Mouse (Mus musculus) hindbrain, embryonic 11.5 days (tissue): ENCODE measurements around the gene Cdc42ep1. TPM values are rescaled to one million over a fixed set of nuclear protein-coding genes. Genes with fewer than 3 reads are reported as not detected.

Source experiments
- ATAC-seq: fragments of 200-750 bp; cut with Nextera tagmentation; 2 replicates; pipeline ENCODE4 v1.8.0; 2017; ENCODE audit warnings: mild to moderate bottlenecking, moderate TSS enrichment, moderate library complexity; ENCODE audit not compliant: low FRiP score
- DNase-seq: peaks from one replicate; pipeline ENCODE4 v3.0.0-alpha.2; 2015; ENCODE audit warnings: low spot score
- H3K27ac ChIP-seq: fragments of 300-500 bp; sonication (generic); 2 replicates; pipeline ENCODE4 v1.5.1; 2014; ENCODE audit warnings: mild to moderate bottlenecking, low read depth, low read length
- H3K27me3 ChIP-seq: fragments of 300-500 bp; sonication (generic); 2 replicates; pipeline ENCODE4 v1.6.1; 2014; ENCODE audit warnings: mild to moderate bottlenecking, low read length, moderate library complexity, mixed read lengths; ENCODE audit not compliant: control insufficient read depth, insufficient read depth
- H3K36me3 ChIP-seq: fragments of 300-500 bp; sonication (generic); 2 replicates; pipeline ENCODE4 v1.6.1; 2014; ENCODE audit warnings: mild to moderate bottlenecking, low read length, moderate library complexity, mixed read lengths; ENCODE audit not compliant: control insufficient read depth, insufficient read depth
- H3K4me1 ChIP-seq: fragments of 300-500 bp; sonication (generic); replicated peaks from 2 replicates; pipeline ENCODE4 v1.6.1; 2014; ENCODE audit warnings: low read length, mixed read lengths; ENCODE audit not compliant: control insufficient read depth, insufficient read depth
- H3K4me2 ChIP-seq: fragments of 300-500 bp; sonication (generic); replicated peaks from 2 replicates; pipeline ENCODE4 v1.6.1; 2014; ENCODE audit warnings: mild to moderate bottlenecking, low read depth, low read length
- H3K4me3 ChIP-seq: fragments of 300-500 bp; sonication (generic); 2 replicates; pipeline ENCODE4 v1.5.1; 2014; ENCODE audit warnings: low read depth, low read length
- H3K9ac ChIP-seq: fragments of 300-500 bp; sonication (generic); 2 replicates; pipeline ENCODE4 v1.6.1; 2014; ENCODE audit warnings: low read depth, low read length
- H3K9me3 ChIP-seq: fragments of 300-500 bp; sonication (generic); 2 replicates; pipeline ENCODE4 v1.6.1; 2016; ENCODE audit warnings: low read length; ENCODE audit not compliant: control insufficient read depth
- WGBS: fragments of 180-500 bp; shearing (Covaris S2); extraction: QIAGEN DNeasy Blood & Tissue Kit; methylation state at CpG from one replicate; pipeline ENCODE4 v1.1.7; 2014; 5-methylcytosine and 5-hydroxymethylcytosine counted together
- polyA plus RNA-seq: library from polyadenylated mRNA; unstranded; fragments of >200 nt; fragmentation: Nextera tagmentation; extraction: Ambion mirVana; gene quantifications from 2 replicates; pipeline ENCODE4 v1.2.1, GENCODE M21; 2014

Gene Cdc42ep1
- polyA plus RNA-seq, 1 experiment from 2014 or later = 9.1 TPM

GRCm38 (mm10) chr15:78816074-78816391 is 26.4 kb upstream of the Cdc42ep1 start:
- Histone ChIP-seq H3K9ac (no peak overlapping the region), H3K27me3 (0 out of 2 replicates have a peak, but pooled peaks cover 2% of the 10 kb centered on the region), H3K4me3 (no peak overlapping the region), H3K9me3 (no peaks in the 10 kb centered on the region), H3K4me2 (no peak overlapping the region), H3K27ac (no peak overlapping the region), H3K36me3 (no peaks in the 10 kb centered on the region), H3K4me1 (no peaks in the 10 kb centered on the region)
- ATAC-seq (no peak), DNase-seq (no peak)
- whole genome bisulfite sequencing = 71% methylated on average over 6 of the region's 6 CpGs

- H3K27ac ChIP-seq = no peak overlapping the region
- ATAC-seq (peak; percentile 59; the same call in 1 of the 2 replicates), DNase-seq (peak; percentile 87)
- H3K4me2 ChIP-seq = no peak overlapping the region
- no peaks in the 10 kb centered on the region; the same call in 1 of the 2 replicates for H3K27me3 ChIP-seq
- H3K4me3 ChIP-seq = no peak overlapping the region
- no peaks in the 10 kb centered on the region for H3K9me3 ChIP-seq
- no peak overlapping the region for H3K9ac ChIP-seq
- 24% methylated on average over 27 of the region's 28 CpGs for WGBS
- H3K4me1 ChIP-seq = no peaks in the 10 kb centered on the region
- H3K36me3 ChIP-seq = no peaks in the 10 kb centered on the region
Observed at GRCm38 (mm10) chr15:78826213-78827204, 15.9 kb upstream of the Cdc42ep1 start.

- no peak overlapping the region for H3K4me3 ChIP-seq
- H3K27me3 ChIP-seq = no peaks in the 10 kb centered on the region; the same call in 1 of the 2 replicates
- ATAC-seq (no peak), DNase-seq (no peak)
- 24% methylated on average over 5 of the region's 5 CpGs for WGBS
- no peak overlapping the region for H3K4me2 ChIP-seq
- no peak overlapping the region for H3K27ac ChIP-seq
- H3K4me1 ChIP-seq = peaks cover 7% of the 10 kb centered on the region; the same call in 1 of the 2 replicates
- no peaks in the 10 kb centered on the region for H3K9me3 ChIP-seq
- H3K36me3 ChIP-seq = no peaks in the 10 kb centered on the region
- H3K9ac ChIP-seq = no peak overlapping the region
Observed at GRCm38 (mm10) chr15:78828315-78828714, 14.1 kb upstream of the Cdc42ep1 start.

GRCm38 (mm10) chr15:78829636-78830035 is 12.8 kb upstream of the Cdc42ep1 start:
- no peak overlapping the region for H3K4me2 ChIP-seq
- H3K9me3 ChIP-seq = no peaks in the 10 kb centered on the region
- DNase-seq (no peak), ATAC-seq (no peak)
- peaks cover 8% of the 10 kb centered on the region; the same call in 1 of the 2 replicates for H3K4me1 ChIP-seq
- no peaks in the 10 kb centered on the region for H3K36me3 ChIP-seq
- no peak overlapping the region for H3K9ac ChIP-seq
- WGBS = 85% methylated on average over 1 of the region's 1 CpGs
- H3K27ac ChIP-seq = no peak overlapping the region
- H3K4me3 ChIP-seq = no peak overlapping the region
- H3K27me3 ChIP-seq = no peaks in the 10 kb centered on the region; the same call in 1 of the 2 replicates

DNA sequence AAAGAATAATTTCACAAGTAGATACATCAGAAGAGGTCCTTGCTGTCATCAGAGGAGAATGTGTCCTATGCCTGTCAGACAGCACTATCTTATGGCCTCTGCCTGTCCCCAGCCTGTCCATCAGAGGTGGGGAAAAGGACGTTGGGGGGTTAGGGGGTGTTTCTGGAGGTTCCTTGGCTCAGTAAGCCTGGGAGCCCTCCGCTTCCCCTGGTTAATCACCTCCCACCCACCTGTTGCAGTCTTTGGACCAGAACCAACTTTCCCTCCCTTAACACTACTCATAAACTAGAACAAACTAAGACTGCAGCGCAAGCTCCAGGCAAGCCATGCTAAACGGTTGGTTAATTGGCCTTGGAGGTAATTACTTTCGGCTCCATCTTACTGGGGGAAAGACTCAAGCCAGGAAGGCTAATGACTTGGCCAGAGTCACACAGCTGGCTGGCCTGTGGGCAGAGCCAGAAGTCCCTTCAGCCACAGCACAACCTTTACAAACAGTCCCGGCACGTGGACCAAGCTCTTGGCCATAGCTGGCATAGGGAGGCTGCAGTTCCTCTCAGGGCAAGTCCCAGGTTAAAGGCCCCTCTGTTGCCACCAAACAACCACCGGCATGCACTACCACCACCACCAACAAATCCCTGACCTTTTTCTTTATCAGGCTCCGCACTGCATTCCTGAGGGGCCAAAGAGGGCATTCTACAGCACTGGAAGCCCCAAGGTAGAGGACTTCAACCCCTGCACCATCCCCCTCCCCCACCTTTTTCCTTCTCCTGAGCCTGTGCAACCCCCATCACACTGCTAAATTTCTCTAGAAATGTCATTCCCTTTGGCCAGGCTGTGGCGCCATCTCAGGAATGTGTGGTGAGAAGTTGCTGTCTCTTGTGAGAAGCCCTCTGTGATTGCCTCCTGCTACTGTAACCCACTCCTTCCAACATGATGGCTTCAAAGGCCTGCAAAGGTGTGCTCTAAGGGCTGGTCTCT is 11.4 kb upstream of the Cdc42ep1 start:
- Histone ChIP-seq H3K9ac (no peak overlapping the region), H3K4me3 (no peak overlapping the region), H3K4me1 (peaks cover 18% of the 10 kb centered on the region), H3K36me3 (no peaks in the 10 kb centered on the region), H3K9me3 (no peaks in the 10 kb centered on the region), H3K27ac (no peak overlapping the region), H3K4me2 (no peak overlapping the region), H3K27me3 (no peaks in the 10 kb centered on the region; the same call in 1 of the 2 replicates)
- DNase-seq (no peak), ATAC-seq (no peak)
- 75% methylated on average over 10 of the region's 10 CpGs for WGBS

DNA sequence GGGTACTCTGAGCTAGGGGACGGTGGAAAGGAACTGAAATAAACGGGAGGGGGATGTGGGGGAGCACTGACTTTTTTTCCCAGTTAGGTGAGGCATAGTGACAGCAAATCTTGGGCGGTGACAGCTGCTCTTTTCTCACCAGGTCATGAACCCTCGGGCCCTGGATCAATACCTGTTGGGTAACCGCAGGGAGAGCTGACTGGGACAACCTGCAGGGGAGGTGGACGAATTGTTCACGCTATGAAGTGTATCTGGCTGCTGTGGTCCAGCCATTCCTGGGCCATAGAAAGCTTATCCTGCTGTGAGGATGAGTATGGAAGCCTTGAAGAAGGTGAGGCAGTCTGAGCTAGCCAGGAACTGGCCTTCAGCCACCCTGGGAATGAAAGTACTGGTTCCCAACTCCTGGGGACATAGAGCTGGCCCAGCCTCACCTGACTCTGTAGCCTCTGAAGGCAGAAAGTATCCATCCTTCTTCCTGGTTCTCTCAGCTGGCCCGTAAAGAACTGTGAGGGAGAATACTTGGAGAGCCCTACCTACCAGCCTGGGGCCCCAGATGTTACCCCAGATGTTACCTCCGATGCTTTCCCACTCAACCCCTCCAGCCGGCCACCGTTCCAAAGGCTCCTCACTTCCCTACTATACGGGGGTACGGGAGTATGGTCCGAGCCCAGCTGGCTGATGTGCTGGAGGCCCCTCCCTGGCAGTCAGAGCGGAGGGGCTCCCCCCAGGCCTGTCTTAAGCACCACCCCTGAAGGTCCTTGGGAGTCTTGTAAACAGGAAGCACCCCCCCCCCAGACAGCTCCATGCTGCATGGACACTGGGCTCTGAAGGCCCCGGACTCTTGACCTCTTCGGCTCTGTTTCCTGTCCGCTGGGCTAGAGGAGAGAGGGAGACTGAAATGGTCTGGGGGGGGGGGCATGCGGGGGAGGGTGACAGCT is 10.4 kb upstream of the Cdc42ep1 start:
- ATAC-seq = peak; percentile 30; the same call in 1 of the 2 replicates
- no peak overlapping the region for H3K27ac ChIP-seq
- 56% methylated on average over 18 of the region's 19 CpGs for WGBS
- H3K9ac ChIP-seq = peak overlapping the region; percentile 56; the same call in 1 of the 2 replicates
- no peak overlapping the region for H3K4me2 ChIP-seq
- no peaks in the 10 kb centered on the region for H3K36me3 ChIP-seq
- H3K4me1 ChIP-seq = peaks cover 19% of the 10 kb centered on the region
- DNase-seq = peak; percentile 21
- H3K27me3 ChIP-seq = no peaks in the 10 kb centered on the region; the same call in 1 of the 2 replicates
- H3K4me3 ChIP-seq = no peak overlapping the region
- no peaks in the 10 kb centered on the region for H3K9me3 ChIP-seq

GRCm38 (mm10) chr15:78832701-78833123 is 9.7 kb upstream of the Cdc42ep1 start:
- Histone ChIP-seq H3K9me3 (no peaks in the 10 kb centered on the region), H3K27me3 (no peaks in the 10 kb centered on the region; the same call in 1 of the 2 replicates), H3K27ac (peak overlapping the region; percentile 74), H3K4me3 (no peak overlapping the region), H3K4me1 (peaks cover 19% of the 10 kb centered on the region), H3K36me3 (no peaks in the 10 kb centered on the region), H3K4me2 (peak overlapping the region; percentile 7; the same call in 1 of the 2 replicates), H3K9ac (peak overlapping the region; percentile 56)
- 8% methylated on average over 14 of the region's 14 CpGs for WGBS
- ATAC-seq = peak; percentile 66
- DNase-seq = peak; percentile 50
